Mouse (Mus musculus): ENCODE measurements around the gene Rfx8. TPM values are rescaled to one million over a fixed set of nuclear protein-coding genes. Genes with fewer than 3 reads are reported as not detected.

The Rfx8 gene
- polyA plus RNA-seq, 1 experiment from 2014 or later, result 0.13 TPM

- H3K4me1 ChIP-seq (ENCODE audit: control insufficient read depth, insufficient read depth, low read length), result peaks cover 6% of the 10 kb centered on the region; the same call in 1 of the 2 replicates
- no peak overlapping the region for H3K27ac ChIP-seq (replicated peaks; ENCODE audit: low read depth, low read length)
- WGBS, result 48% methylated on average over 8 of the region's 8 CpGs
- H3K27me3 ChIP-seq (ENCODE audit: control insufficient read depth, insufficient read depth, low read length), result no peaks in the 10 kb centered on the region
- no peaks in the 10 kb centered on the region for H3K36me3 ChIP-seq (ENCODE audit: control insufficient read depth, insufficient read depth, low read length)
- no peaks in the 10 kb centered on the region for H3K9me3 ChIP-seq (ENCODE audit: control insufficient read depth, low read length)
- H3K4me2 ChIP-seq (ENCODE audit: low read length), result no peak overlapping the region
- no peak for ATAC-seq (ENCODE audit: low FRiP score, low TSS enrichment)
- H3K4me3 ChIP-seq (replicated peaks; ENCODE audit: low read depth, low read length), result no peak overlapping the region
- no peak for DNase-seq
- no peak overlapping the region for H3K9ac ChIP-seq (replicated peaks; ENCODE audit: low read length)
These were observed 83.7 kb downstream of the Rfx8 start for GRCm38 (mm10) chr1:39637139-39637538.

GRCm38 (mm10) chr1:39636660-39637059 is 84.1 kb downstream of the Rfx8 start:
- WGBS, result 8% methylated on average over 5 of the region's 5 CpGs
- H3K27ac ChIP-seq (replicated peaks; ENCODE audit: low read depth, low read length), result no peak overlapping the region
- ATAC-seq (ENCODE audit: low FRiP score, low TSS enrichment), result peak; percentile 37; the same call in 1 of the 2 replicates

GRCm38 (mm10) chr1:39636196-39636595 is 84.6 kb downstream of the Rfx8 start:
- H3K4me3 ChIP-seq (replicated peaks; ENCODE audit: low read depth, low read length), result no peak overlapping the region
- WGBS, result 22% methylated on average over 5 of the region's 5 CpGs
- H3K9me3 ChIP-seq (ENCODE audit: control insufficient read depth, low read length), result no peaks in the 10 kb centered on the region
- peaks cover 6% of the 10 kb centered on the region; the same call in 1 of the 2 replicates for H3K4me1 ChIP-seq (ENCODE audit: control insufficient read depth, insufficient read depth, low read length)
- no peaks in the 10 kb centered on the region for H3K27me3 ChIP-seq (ENCODE audit: control insufficient read depth, insufficient read depth, low read length)
- no peak for DNase-seq
- no peak for ATAC-seq (ENCODE audit: low FRiP score, low TSS enrichment)
- no peaks in the 10 kb centered on the region for H3K36me3 ChIP-seq (ENCODE audit: control insufficient read depth, insufficient read depth, low read length)
- no peak overlapping the region for H3K4me2 ChIP-seq (ENCODE audit: low read length)
- no peak overlapping the region for H3K9ac ChIP-seq (replicated peaks; ENCODE audit: low read length)
- H3K27ac ChIP-seq (replicated peaks; ENCODE audit: low read depth, low read length), result no peak overlapping the region

More at GRCm38 (mm10) chr1:39636660-39637059, 84.1 kb downstream of the Rfx8 start:
- Histone ChIP-seq H3K4me3 (replicated peaks; ENCODE audit: low read depth, low read length) (no peak overlapping the region), H3K36me3 (ENCODE audit: control insufficient read depth, insufficient read depth, low read length) (no peaks in the 10 kb centered on the region), H3K4me2 (ENCODE audit: low read length) (no peak overlapping the region), H3K9ac (replicated peaks; ENCODE audit: low read length) (no peak overlapping the region), H3K4me1 (ENCODE audit: control insufficient read depth, insufficient read depth, low read length) (peaks cover 6% of the 10 kb centered on the region; the same call in 1 of the 2 replicates), H3K9me3 (ENCODE audit: control insufficient read depth, low read length) (no peaks in the 10 kb centered on the region), H3K27me3 (ENCODE audit: control insufficient read depth, insufficient read depth, low read length) (no peaks in the 10 kb centered on the region)
- peak; percentile 34 for DNase-seq

GRCm38 (mm10) chr1:39628606-39629005 is 92.2 kb downstream of the Rfx8 start:
- DNase-seq, result no peak
- WGBS, result 88% methylated on average over 9 of the region's 9 CpGs

GRCm38 (mm10) chr1:39625491-39625890 is 95.3 kb downstream of the Rfx8 start:
- no peak for DNase-seq
- 73% methylated on average over 3 of the region's 3 CpGs for WGBS
- no peak overlapping the region for H3K4me3 ChIP-seq (replicated peaks; ENCODE audit: low read depth, low read length)
- no peaks in the 10 kb centered on the region for H3K36me3 ChIP-seq (ENCODE audit: control insufficient read depth, insufficient read depth, low read length)
- no peaks in the 10 kb centered on the region for H3K4me1 ChIP-seq (ENCODE audit: control insufficient read depth, insufficient read depth, low read length)
- H3K27me3 ChIP-seq (ENCODE audit: control insufficient read depth, insufficient read depth, low read length), result no peaks in the 10 kb centered on the region
- H3K4me2 ChIP-seq (ENCODE audit: low read length), result no peak overlapping the region
- ATAC-seq (ENCODE audit: low FRiP score, low TSS enrichment), result no peak
- no peaks in the 10 kb centered on the region for H3K9me3 ChIP-seq (ENCODE audit: control insufficient read depth, low read length)
- H3K27ac ChIP-seq (replicated peaks; ENCODE audit: low read depth, low read length), result no peak overlapping the region
- H3K9ac ChIP-seq (replicated peaks; ENCODE audit: low read length), result no peak overlapping the region

More at GRCm38 (mm10) chr1:39628606-39629005, 92.2 kb downstream of the Rfx8 start:
- Histone ChIP-seq H3K9ac (replicated peaks; ENCODE audit: low read length) (no peak overlapping the region), H3K4me2 (ENCODE audit: low read length) (no peak overlapping the region), H3K27ac (replicated peaks; ENCODE audit: low read depth, low read length) (no peak overlapping the region), H3K9me3 (ENCODE audit: control insufficient read depth, low read length) (no peaks in the 10 kb centered on the region), H3K27me3 (ENCODE audit: control insufficient read depth, insufficient read depth, low read length) (no peaks in the 10 kb centered on the region), H3K4me1 (ENCODE audit: control insufficient read depth, insufficient read depth, low read length) (no peaks in the 10 kb centered on the region), H3K4me3 (replicated peaks; ENCODE audit: low read depth, low read length) (no peak overlapping the region), H3K36me3 (ENCODE audit: control insufficient read depth, insufficient read depth, low read length) (no peaks in the 10 kb centered on the region)
- no peak for ATAC-seq (ENCODE audit: low FRiP score, low TSS enrichment)

- Histone ChIP-seq H3K4me1 (ENCODE audit: control insufficient read depth, insufficient read depth, low read length) (peaks cover under 1% of the 10 kb centered on the region; the same call in 1 of the 2 replicates), H3K27me3 (ENCODE audit: control insufficient read depth, insufficient read depth, low read length) (no peaks in the 10 kb centered on the region), H3K9me3 (ENCODE audit: control insufficient read depth, low read length) (no peaks in the 10 kb centered on the region), H3K4me3 (replicated peaks; ENCODE audit: low read depth, low read length) (no peak overlapping the region), H3K4me2 (ENCODE audit: low read length) (no peak overlapping the region), H3K27ac (replicated peaks; ENCODE audit: low read depth, low read length) (no peak overlapping the region), H3K36me3 (ENCODE audit: control insufficient read depth, insufficient read depth, low read length) (no peaks in the 10 kb centered on the region), H3K9ac (replicated peaks; ENCODE audit: low read length) (no peak overlapping the region)
- DNase-seq, result no peak
- no peak for ATAC-seq (ENCODE audit: low FRiP score, low TSS enrichment)
- 36% methylated on average over 1 of the region's 1 CpGs for WGBS
These were observed 97.1 kb downstream of the Rfx8 start for GRCm38 (mm10) chr1:39623729-39624128.

GRCm38 (mm10) chr1:39623106-39623505 is 97.7 kb downstream of the Rfx8 start:
- no peaks in the 10 kb centered on the region for H3K27me3 ChIP-seq (ENCODE audit: control insufficient read depth, insufficient read depth, low read length)
- 92% methylated on average over 5 of the region's 5 CpGs for WGBS
- H3K9ac ChIP-seq (replicated peaks; ENCODE audit: low read length), result no peak overlapping the region
- no peak overlapping the region for H3K27ac ChIP-seq (replicated peaks; ENCODE audit: low read depth, low read length)
- H3K4me3 ChIP-seq (replicated peaks; ENCODE audit: low read depth, low read length), result no peak overlapping the region
- H3K4me2 ChIP-seq (ENCODE audit: low read length), result no peak overlapping the region
- no peaks in the 10 kb centered on the region for H3K36me3 ChIP-seq (ENCODE audit: control insufficient read depth, insufficient read depth, low read length)
- no peak for ATAC-seq (ENCODE audit: low FRiP score, low TSS enrichment)
- no peaks in the 10 kb centered on the region for H3K9me3 ChIP-seq (ENCODE audit: control insufficient read depth, low read length)
- peaks cover 4% of the 10 kb centered on the region; the same call in 1 of the 2 replicates for H3K4me1 ChIP-seq (ENCODE audit: control insufficient read depth, insufficient read depth, low read length)
- DNase-seq, result no peak

- Histone ChIP-seq H3K4me3 (replicated peaks; ENCODE audit: low read depth, low read length) (no peak overlapping the region), H3K4me1 (ENCODE audit: control insufficient read depth, insufficient read depth, low read length) (peaks cover 4% of the 10 kb centered on the region; the same call in 1 of the 2 replicates), H3K4me2 (ENCODE audit: low read length) (no peak overlapping the region), H3K9me3 (ENCODE audit: control insufficient read depth, low read length) (no peaks in the 10 kb centered on the region), H3K27ac (replicated peaks; ENCODE audit: low read depth, low read length) (no peak overlapping the region), H3K9ac (replicated peaks; ENCODE audit: low read length) (no peak overlapping the region), H3K27me3 (ENCODE audit: control insufficient read depth, insufficient read depth, low read length) (no peaks in the 10 kb centered on the region), H3K36me3 (ENCODE audit: control insufficient read depth, insufficient read depth, low read length) (no peaks in the 10 kb centered on the region)
- no peak for ATAC-seq (ENCODE audit: low FRiP score, low TSS enrichment)
- DNase-seq, result peak; percentile 20
- WGBS, result 30% methylated on average over 8 of the region's 8 CpGs
These were observed 102.3 kb downstream of the Rfx8 start for GRCm38 (mm10) chr1:39618524-39618923.

GRCm38 (mm10) chr1:39615526-39615925 is 105.3 kb downstream of the Rfx8 start:
- no peaks in the 10 kb centered on the region for H3K27me3 ChIP-seq (ENCODE audit: control insufficient read depth, insufficient read depth, low read length)
- 87% methylated on average over 6 of the region's 6 CpGs for WGBS
- H3K9ac ChIP-seq (replicated peaks; ENCODE audit: low read length), result no peak overlapping the region
- no peak overlapping the region for H3K4me2 ChIP-seq (ENCODE audit: low read length)
- DNase-seq (no peak), ATAC-seq (ENCODE audit: low FRiP score, low TSS enrichment) (no peak)
- peaks cover 4% of the 10 kb centered on the region; the same call in 1 of the 2 replicates for H3K4me1 ChIP-seq (ENCODE audit: control insufficient read depth, insufficient read depth, low read length)
- H3K9me3 ChIP-seq (ENCODE audit: control insufficient read depth, low read length), result no peaks in the 10 kb centered on the region
- H3K27ac ChIP-seq (replicated peaks; ENCODE audit: low read depth, low read length), result no peak overlapping the region
- H3K36me3 ChIP-seq (ENCODE audit: control insufficient read depth, insufficient read depth, low read length), result no peaks in the 10 kb centered on the region
- no peak overlapping the region for H3K4me3 ChIP-seq (replicated peaks; ENCODE audit: low read depth, low read length)

Measured in midbrain, embryonic 14.5 days (tissue).